Mouse (Mus musculus) heart, adult 2 months (tissue): ENCODE results near the gene Fads6. TPM values are rescaled to one million over a fixed set of nuclear protein-coding genes. Genes with fewer than 3 reads are reported as not detected.

Experiments
- DNase-seq, 2 experiments: peaks; one replicate each; pipeline ENCODE4 v3.0.0; 2021
- H3K27ac ChIP-seq: fragments of 200-600 bp; 2 replicates; pipeline ENCODE4 v1.8.1; 2022
- H3K27me3 ChIP-seq: fragments of 200-500 bp; 2 replicates; pipeline ENCODE4 v1.6.1; 2012; ENCODE audit warnings: mild to moderate bottlenecking, low read length, inconsistent platforms, mixed read lengths; ENCODE audit not compliant: control insufficient read depth, insufficient read depth
- H3K36me3 ChIP-seq: fragments of 200-500 bp; 2 replicates; pipeline ENCODE4 v1.6.1; 2012; ENCODE audit warnings: low read length, inconsistent platforms; ENCODE audit not compliant: control insufficient read depth, insufficient read depth
- H3K4me1 ChIP-seq: fragments of 200-500 bp; 2 replicates; pipeline ENCODE4 v1.6.1; 2011; ENCODE audit warnings: low read length; ENCODE audit not compliant: control insufficient read depth, insufficient read depth
- H3K4me3 ChIP-seq: fragments of 200-600 bp; 2 replicates; pipeline ENCODE4 v1.8.1; 2022
- H3K79me2 ChIP-seq: fragments of 200-500 bp; replicated peaks from 2 replicates; pipeline ENCODE4 v1.6.1; 2012; ENCODE audit warnings: mild to moderate bottlenecking, inconsistent platforms, low read length, moderate library complexity, mixed read lengths; ENCODE audit not compliant: control insufficient read depth, insufficient read depth
- H3K9ac ChIP-seq: fragments of 200-500 bp; 2 replicates; pipeline ENCODE4 v1.6.1; 2012; ENCODE audit warnings: low read depth, mild to moderate bottlenecking, control low read depth, inconsistent platforms, low read length, mixed read lengths
- CTCF ChIP-seq: fragments of 200-600 bp; IDR thresholded peaks from 2 replicates; pipeline ENCODE4 v1.8.1; 2022; ENCODE audit warnings: antibody characterized with exemption, mild to moderate bottlenecking, moderate library complexity
- EP300 ChIP-seq: fragments of 200-500 bp; IDR thresholded peaks from 2 replicates; pipeline ENCODE4 v1.6.1; 2011; ENCODE audit warnings: low read depth, low read length, control low read depth; ENCODE audit not compliant: insufficient read depth
- POLR2A ChIP-seq: fragments of 200-500 bp; IDR thresholded peaks from 2 replicates; pipeline ENCODE4 v1.6.1; 2011; ENCODE audit warnings: mild to moderate bottlenecking, low read depth, low read length, control low read depth; ENCODE audit not compliant: insufficient read depth
- WGBS: fragments of 180-500 bp; shearing (Covaris S2); methylation state at CpG from one replicate; pipeline ENCODE4 v1.1.7; 2018; 5-methylcytosine and 5-hydroxymethylcytosine counted together
- intact Hi-C: fragments of 180-260 bp; cut with DNase I; formaldehyde crosslinking; loops from one replicate; pipeline ENCODE4 v1.15.1; 2025
- polyA plus RNA-seq: library from polyadenylated mRNA; depleted of rRNA; stranded (reverse); fragments of >200 nt; gene quantifications from 2 replicates; pipeline ENCODE4 v1.2.3, GENCODE M21; 2012
- total RNA-seq, 2 experiments: library from RNA; stranded (reverse); gene quantifications; 2 replicates each; pipeline ENCODE4 v1.2.3; 2021

Fads6 gene
- total and polyA plus RNA-seq, 3 experiments = 1.6 to 1.9 (median 1.8) TPM

- H3K27ac ChIP-seq = peak overlapping the region; percentile 29; the same call in 1 of the 2 replicates
- TF ChIP-seq CTCF = no peak
- TF ChIP-seq POLR2A = no peak
- TF ChIP-seq EP300 = no peak
- no peaks in the 10 kb centered on the region for H3K79me2 ChIP-seq
- no peaks in the 10 kb centered on the region for H3K27me3 ChIP-seq
- H3K36me3 ChIP-seq = no peaks in the 10 kb centered on the region
- intact Hi-C loops = no loop called here
- peaks cover 6% of the 10 kb centered on the region; the same call in 1 of the 2 replicates for H3K4me1 ChIP-seq
- no peak overlapping the region for H3K4me3 ChIP-seq
- 81% methylated on average over 1 of the region's 1 CpGs for WGBS
- H3K9ac ChIP-seq = no peak overlapping the region
- DNase-seq = peak in 1 of 2 experiments; percentile 14
Measured at GRCm38 (mm10) chr11:115290314-115290713, 7.1 kb downstream of the Fads6 start.

GRCm38 (mm10) chr11:115289885-115290284, 7.6 kb downstream of the Fads6 start:
- 62% methylated on average over 8 of the region's 8 CpGs for WGBS
- no peaks in the 10 kb centered on the region for H3K79me2 ChIP-seq
- no peaks in the 10 kb centered on the region for H3K27me3 ChIP-seq
- H3K36me3 ChIP-seq = no peaks in the 10 kb centered on the region
- intact Hi-C loops = no loop called here
- H3K9ac ChIP-seq = no peak overlapping the region
- H3K27ac ChIP-seq = no peak overlapping the region; the same call in 1 of the 2 replicates
- no peak for TF ChIP-seq CTCF
- TF ChIP-seq EP300 = no peak
- no peak for TF ChIP-seq POLR2A
- H3K4me3 ChIP-seq = no peak overlapping the region
- DNase-seq = peak in 1 of 2 experiments; percentile 23
- H3K4me1 ChIP-seq = peaks cover 6% of the 10 kb centered on the region; the same call in 1 of the 2 replicates

- H3K4me3 ChIP-seq = no peak overlapping the region
- intact Hi-C loops = no loop called here
- H3K27ac ChIP-seq = no peak overlapping the region
- H3K4me1 ChIP-seq = peaks cover 6% of the 10 kb centered on the region; the same call in 1 of the 2 replicates
- 64% methylated on average over 2 of the region's 2 CpGs for WGBS
- TF ChIP-seq EP300 (no peak), POLR2A (no peak), CTCF (no peak)
- DNase-seq = peak in 1 of 2 experiments; percentile 19
- H3K9ac ChIP-seq = no peak overlapping the region
- H3K36me3 ChIP-seq = no peaks in the 10 kb centered on the region
- no peaks in the 10 kb centered on the region for H3K27me3 ChIP-seq
- H3K79me2 ChIP-seq = no peaks in the 10 kb centered on the region
Measured at GRCm38 (mm10) chr11:115288305-115288704, 9.2 kb downstream of the Fads6 start.

GRCm38 (mm10) chr11:115287386-115287785, 10.1 kb downstream of the Fads6 start:
- TF ChIP-seq POLR2A (no peak), EP300 (no peak), CTCF (no peak)
- intact Hi-C loops = no loop called here
- WGBS = 86% methylated on average over 5 of the region's 5 CpGs

GRCm38 (mm10) chr11:115286201-115286993, 11.1 kb downstream of the Fads6 start:
- Histone ChIP-seq H3K4me1 (peaks cover 6% of the 10 kb centered on the region), H3K27ac (no peak overlapping the region), H3K36me3 (no peaks in the 10 kb centered on the region), H3K27me3 (no peaks in the 10 kb centered on the region), H3K4me3 (no peak overlapping the region), H3K9ac (no peak overlapping the region), H3K79me2 (no peaks in the 10 kb centered on the region)
- DNase-seq = no peak
- no peak for TF ChIP-seq EP300
- no peak for TF ChIP-seq CTCF
- TF ChIP-seq POLR2A = no peak
- intact Hi-C loops = no loop called here
- WGBS = 71% methylated on average over 19 of the region's 19 CpGs

More at GRCm38 (mm10) chr11:115287386-115287785, 10.1 kb downstream of the Fads6 start:
- Histone ChIP-seq H3K27me3 (no peaks in the 10 kb centered on the region), H3K4me3 (no peak overlapping the region), H3K27ac (no peak overlapping the region), H3K9ac (no peak overlapping the region), H3K36me3 (no peaks in the 10 kb centered on the region), H3K4me1 (peaks cover 6% of the 10 kb centered on the region; the same call in 1 of the 2 replicates), H3K79me2 (no peaks in the 10 kb centered on the region)
- no peak for DNase-seq

- DNase-seq = no peak
- Histone ChIP-seq H3K4me1 (peaks cover 1% of the 10 kb centered on the region), H3K79me2 (no peaks in the 10 kb centered on the region), H3K27ac (no peak overlapping the region), H3K4me3 (no peak overlapping the region), H3K36me3 (no peaks in the 10 kb centered on the region), H3K27me3 (no peaks in the 10 kb centered on the region), H3K9ac (no peak overlapping the region)
- TF ChIP-seq CTCF (no peak), EP300 (no peak), POLR2A (no peak)
- 48% methylated on average over 4 of the region's 4 CpGs for WGBS
- intact Hi-C loops = no loop called here
Measured at GRCm38 (mm10) chr11:115285282-115285681, 12.2 kb downstream of the Fads6 start.
